Comparison of ENCODE assay signal across 10 mouse cellular contexts in the genomic region with DNA sequence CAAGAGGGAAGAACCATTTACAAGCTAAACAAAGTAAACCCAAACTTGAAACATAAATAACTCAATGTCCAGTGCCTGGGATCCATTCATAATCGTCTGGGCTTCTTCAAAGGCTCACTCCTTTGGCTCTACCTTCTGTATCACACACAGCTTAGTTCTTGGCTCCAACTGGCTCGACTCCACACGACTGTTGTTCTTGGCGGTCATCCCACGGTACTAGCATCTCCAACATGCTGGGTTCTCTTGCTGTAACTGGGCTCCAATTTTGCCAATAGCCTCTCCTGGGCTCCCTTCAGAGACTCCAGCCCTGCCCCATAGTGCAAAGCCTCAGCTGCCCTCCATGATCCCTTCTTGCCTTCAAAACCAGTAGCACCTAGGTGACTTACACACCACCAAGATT.
DNase-seq lines count a peak whose midpoint lies in the region.
"Had no signal": no experiment of that assay in that cellular context is flagged by ENCODE, and none has a peak within 500 bp of the region (broad histone marks: within the 10 kb centered on the region; RNA-seq: fewer than 3 reads in every experiment).

No protein-coding gene starts in this region.

- peak; percentile 16 to 26 for DNase-seq in cerebellum, postnatal 36 days
- DNase-seq in cerebellum, adult 11 months, result no peak
- peak; percentile 6 for DNase-seq in layer of hippocampus, adult 9-11 months
- no peak for DNase-seq in layer of hippocampus, adult 11-12 months (ENCODE audit: low spot score)
- peak; percentile 10 for DNase-seq in right cerebral cortex, postnatal 4 days
- no peak for DNase-seq in right cerebral cortex, postnatal 36 days (ENCODE audit: low spot score in 2 of 2)
- DNase-seq in neural tube, embryonic 10.5 days (ENCODE audit: extremely low spot score, low spot score), result no peak
- no peak for DNase-seq in natural killer cell, adult 2 months (ENCODE audit: low spot score in 2 of 2)
- DNase-seq: gastrocnemius, adult 2 months; thymus, adult 2 months had no signal

Comparison
In these comparisons a context has a peak if more than half of its experiments do, and no peak if none do; other contexts are left out.
1. DNase-seq: peak in cerebellum, postnatal 36 days (2 of 2), layer of hippocampus, adult 9-11 months (single experiment) and right cerebral cortex, postnatal 4 days (single experiment); none in cerebellum, adult 11 months (single experiment), layer of hippocampus, adult 11-12 months (single experiment), right cerebral cortex, postnatal 36 days (0 of 2), neural tube, embryonic 10.5 days (single experiment) and natural killer cell, adult 2 months (0 of 2).